Mouse (Mus musculus): ENCODE data around the gene Ttc13. TPM values are rescaled to one million over a fixed set of nuclear protein-coding genes. Genes with fewer than 3 reads are reported as not detected.

Gene Ttc13
- polyA plus RNA-seq (2015; fragmentation: Nextera tagmentation; extraction: Ambion mirVana), result 19.0 and 20.2 TPM in 2 replicates

- no peaks in the 10 kb centered on the region for H3K9me3 ChIP-seq (ENCODE audit: control insufficient read depth)
- 0 out of 2 replicates have a peak, but pooled peaks cover 11% of the 10 kb centered on the region for H3K4me1 ChIP-seq (replicated peaks; ENCODE audit: control insufficient read depth, insufficient read depth, low read length)
- ATAC-seq, result peak; percentile 99
- H3K4me2 ChIP-seq (replicated peaks; ENCODE audit: low read depth), result peak within 1 kb of the TSS; percentile 91
- H3K4me3 ChIP-seq (ENCODE audit: low read depth, low read length), result peak within 1 kb of the TSS; percentile 89
- H3K27me3 ChIP-seq (replicated peaks; ENCODE audit: control insufficient read depth, insufficient read depth, low read length), result no peaks in the 10 kb centered on the region
- TF ChIP-seq CTCF (IDR thresholded peaks at IDR 0.05; ENCODE audit: low read depth), result peak; percentile 39
- WGBS, result under 1% methylated on average over 59 of the region's 59 CpGs
- H3K27ac ChIP-seq (ENCODE audit: low read depth, low read length), result peak within 1 kb of the TSS; percentile 57
- H3K36me3 ChIP-seq (ENCODE audit: control insufficient read depth, insufficient read depth), result peaks cover 11% of the 10 kb centered on the region
- peak within 1 kb of the TSS; percentile 81 for H3K9ac ChIP-seq (ENCODE audit: low read depth, low read length)
Measured at GRCm38 (mm10) chr8:124721862-124722515, at the start of gene Ttc13, which contains the start of gene Arv1. Ttc13 (minus strand) TSS chr8:124721983. Arv1 (plus strand) TSS chr8:124722139.

GRCm38 (mm10) chr8:124763061-124763460, 41.3 kb upstream of the Ttc13 start:
- Histone ChIP-seq H3K9me3 (ENCODE audit: control insufficient read depth) (no peaks in the 10 kb centered on the region), H3K4me3 (ENCODE audit: low read depth, low read length) (no peak overlapping the region), H3K4me1 (replicated peaks; ENCODE audit: control insufficient read depth, insufficient read depth, low read length) (no peaks in the 10 kb centered on the region), H3K27ac (ENCODE audit: low read depth, low read length) (no peak overlapping the region), H3K9ac (ENCODE audit: low read depth, low read length) (no peak overlapping the region), H3K27me3 (replicated peaks; ENCODE audit: control insufficient read depth, insufficient read depth, low read length) (no peaks in the 10 kb centered on the region), H3K36me3 (ENCODE audit: control insufficient read depth, insufficient read depth) (no peaks in the 10 kb centered on the region), H3K4me2 (replicated peaks; ENCODE audit: low read depth) (no peak overlapping the region)
- TF ChIP-seq CTCF (IDR thresholded peaks at IDR 0.05; ENCODE audit: low read depth), result no peak
- 73% methylated on average over 7 of the region's 7 CpGs for WGBS
- ATAC-seq, result no peak

- peak; percentile 70 for TF ChIP-seq CTCF (IDR thresholded peaks at IDR 0.05; ENCODE audit: low read depth)
- Histone ChIP-seq H3K9me3 (ENCODE audit: control insufficient read depth) (no peaks in the 10 kb centered on the region), H3K4me2 (replicated peaks; ENCODE audit: low read depth) (no peak overlapping the region), H3K9ac (ENCODE audit: low read depth, low read length) (no peak overlapping the region), H3K4me3 (ENCODE audit: low read depth, low read length) (no peak overlapping the region), H3K27me3 (replicated peaks; ENCODE audit: control insufficient read depth, insufficient read depth, low read length) (no peaks in the 10 kb centered on the region), H3K36me3 (ENCODE audit: control insufficient read depth, insufficient read depth) (no peaks in the 10 kb centered on the region), H3K4me1 (replicated peaks; ENCODE audit: control insufficient read depth, insufficient read depth, low read length) (no peaks in the 10 kb centered on the region; the same call in 1 of the 2 replicates), H3K27ac (ENCODE audit: low read depth, low read length) (no peak overlapping the region)
- WGBS, result 46% methylated on average over 3 of the region's 3 CpGs
- ATAC-seq, result no peak
Measured at GRCm38 (mm10) chr8:124758544-124758943, 36.8 kb upstream of the Ttc13 start.

GRCm38 (mm10) chr8:124756601-124757000, 34.8 kb upstream of the Ttc13 start:
- WGBS, result 79% methylated on average over 5 of the region's 5 CpGs
- Histone ChIP-seq H3K36me3 (ENCODE audit: control insufficient read depth, insufficient read depth) (no peaks in the 10 kb centered on the region), H3K27me3 (replicated peaks; ENCODE audit: control insufficient read depth, insufficient read depth, low read length) (peaks cover 6% of the 10 kb centered on the region; the same call in 1 of the 2 replicates), H3K4me3 (ENCODE audit: low read depth, low read length) (no peak overlapping the region), H3K9me3 (ENCODE audit: control insufficient read depth) (no peaks in the 10 kb centered on the region), H3K4me2 (replicated peaks; ENCODE audit: low read depth) (no peak overlapping the region), H3K27ac (ENCODE audit: low read depth, low read length) (no peak overlapping the region), H3K4me1 (replicated peaks; ENCODE audit: control insufficient read depth, insufficient read depth, low read length) (no peaks in the 10 kb centered on the region; the same call in 1 of the 2 replicates), H3K9ac (ENCODE audit: low read depth, low read length) (no peak overlapping the region)
- no peak for TF ChIP-seq CTCF (IDR thresholded peaks at IDR 0.05; ENCODE audit: low read depth)
- ATAC-seq, result no peak

- H3K9me3 ChIP-seq (ENCODE audit: control insufficient read depth), result no peaks in the 10 kb centered on the region
- H3K9ac ChIP-seq (ENCODE audit: low read depth, low read length), result no peak overlapping the region
- no peaks in the 10 kb centered on the region for H3K36me3 ChIP-seq (ENCODE audit: control insufficient read depth, insufficient read depth)
- 74% methylated on average over 2 of the region's 2 CpGs for WGBS
- H3K4me2 ChIP-seq (replicated peaks; ENCODE audit: low read depth), result no peak overlapping the region
- H3K4me1 ChIP-seq (replicated peaks; ENCODE audit: control insufficient read depth, insufficient read depth, low read length), result no peaks in the 10 kb centered on the region; the same call in 1 of the 2 replicates
- ATAC-seq, result no peak
- H3K27me3 ChIP-seq (replicated peaks; ENCODE audit: control insufficient read depth, insufficient read depth, low read length), result peaks cover 10% of the 10 kb centered on the region
- no peak overlapping the region for H3K4me3 ChIP-seq (ENCODE audit: low read depth, low read length)
- no peak for TF ChIP-seq CTCF (IDR thresholded peaks at IDR 0.05; ENCODE audit: low read depth)
- no peak overlapping the region for H3K27ac ChIP-seq (ENCODE audit: low read depth, low read length)
Measured at GRCm38 (mm10) chr8:124756153-124756552, 34.4 kb upstream of the Ttc13 start.

- Histone ChIP-seq H3K27ac (ENCODE audit: low read depth, low read length) (no peak overlapping the region), H3K4me3 (ENCODE audit: low read depth, low read length) (no peak overlapping the region), H3K9me3 (ENCODE audit: control insufficient read depth) (no peaks in the 10 kb centered on the region), H3K4me2 (replicated peaks; ENCODE audit: low read depth) (no peak overlapping the region), H3K27me3 (replicated peaks; ENCODE audit: control insufficient read depth, insufficient read depth, low read length) (peaks cover 17% of the 10 kb centered on the region), H3K9ac (ENCODE audit: low read depth, low read length) (no peak overlapping the region), H3K4me1 (replicated peaks; ENCODE audit: control insufficient read depth, insufficient read depth, low read length) (no peaks in the 10 kb centered on the region; the same call in 1 of the 2 replicates), H3K36me3 (ENCODE audit: control insufficient read depth, insufficient read depth) (no peaks in the 10 kb centered on the region)
- TF ChIP-seq CTCF (IDR thresholded peaks at IDR 0.05; ENCODE audit: low read depth), result no peak
- 84% methylated on average over 8 of the region's 8 CpGs for WGBS
- no peak for ATAC-seq
Measured at GRCm38 (mm10) chr8:124755481-124755880, 33.7 kb upstream of the Ttc13 start.

Measured in intestine, postnatal 0 days (tissue).